Mouse (Mus musculus): Measurements from ENCODE around the gene Tjp1. TPM values are rescaled to one million over a fixed set of nuclear protein-coding genes. Genes with fewer than 3 reads are reported as not detected.
A peak's percentile ranks its signal among the peaks of the same experiment; 100 is the strongest.

Gene Tjp1
- polyA plus RNA-seq, 1 experiment from 2014 or later, result 9.7 TPM

DNA sequence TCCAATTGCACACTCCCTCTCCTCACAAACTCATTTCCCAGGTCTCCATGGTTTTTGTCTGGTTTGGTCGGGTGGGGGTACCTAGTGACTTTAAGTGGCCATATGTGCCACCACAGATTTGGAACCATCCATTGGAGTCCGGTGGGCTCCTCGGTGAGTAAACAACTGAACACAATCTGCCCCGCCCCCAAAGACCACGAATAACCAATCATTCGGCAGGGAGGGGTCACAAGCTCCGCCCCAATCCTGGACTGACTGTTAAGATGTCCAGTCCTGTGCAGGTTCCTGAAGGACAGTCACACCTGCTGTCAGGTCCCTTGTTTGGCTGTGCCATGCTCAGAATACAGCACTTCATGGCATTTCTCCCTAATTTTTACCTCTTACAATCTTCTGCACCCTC is 37.1 kb downstream of the Tjp1 start:
- H3K36me3 ChIP-seq (ENCODE audit: control insufficient read depth, insufficient read depth), result no peaks in the 10 kb centered on the region
- H3K9me3 ChIP-seq (ENCODE audit: control insufficient read depth), result no peaks in the 10 kb centered on the region
- H3K9ac ChIP-seq (ENCODE audit: low read depth, low read length), result no peak overlapping the region
- no peak overlapping the region for H3K4me3 ChIP-seq (ENCODE audit: low read depth, low read length)
- H3K4me2 ChIP-seq (replicated peaks; ENCODE audit: low read depth), result no peak overlapping the region
- no peak for TF ChIP-seq CTCF (IDR thresholded peaks at IDR 0.05; ENCODE audit: low read depth)
- H3K4me1 ChIP-seq (replicated peaks; ENCODE audit: control insufficient read depth, insufficient read depth, low read length), result no peaks in the 10 kb centered on the region
- 85% methylated on average over 7 of the region's 7 CpGs for WGBS
- no peak for ATAC-seq
- no peak overlapping the region for H3K27ac ChIP-seq (ENCODE audit: low read depth, low read length)
- no peaks in the 10 kb centered on the region for H3K27me3 ChIP-seq (replicated peaks; ENCODE audit: control insufficient read depth, insufficient read depth, low read length)

DNA sequence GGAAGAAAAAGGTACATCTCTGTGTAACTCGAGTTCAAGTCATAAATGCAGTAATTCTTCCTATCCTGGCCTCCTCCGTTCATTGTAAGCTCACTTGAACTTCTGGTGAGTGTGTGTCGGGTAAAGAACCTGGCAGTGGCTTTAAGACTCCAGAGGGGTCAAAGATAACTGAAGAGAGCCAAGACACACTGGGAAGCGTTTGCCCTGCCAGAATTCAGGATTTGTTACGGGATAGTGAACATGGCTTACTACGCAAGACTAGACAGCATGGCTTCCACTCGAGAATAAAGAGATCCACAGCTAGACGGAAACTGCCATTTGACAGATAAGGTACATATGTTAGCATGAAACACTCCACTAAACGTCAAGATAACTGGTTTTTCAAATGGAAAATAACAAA is 37.8 kb downstream of the Tjp1 start:
- Histone ChIP-seq H3K27ac (ENCODE audit: low read depth, low read length) (no peak overlapping the region), H3K36me3 (ENCODE audit: control insufficient read depth, insufficient read depth) (no peaks in the 10 kb centered on the region), H3K4me3 (ENCODE audit: low read depth, low read length) (no peak overlapping the region), H3K9me3 (ENCODE audit: control insufficient read depth) (no peaks in the 10 kb centered on the region), H3K4me1 (replicated peaks; ENCODE audit: control insufficient read depth, insufficient read depth, low read length) (no peaks in the 10 kb centered on the region), H3K9ac (ENCODE audit: low read depth, low read length) (no peak overlapping the region), H3K27me3 (replicated peaks; ENCODE audit: control insufficient read depth, insufficient read depth, low read length) (no peaks in the 10 kb centered on the region), H3K4me2 (replicated peaks; ENCODE audit: low read depth) (no peak overlapping the region)
- 66% methylated on average over 9 of the region's 9 CpGs for WGBS
- ATAC-seq, result no peak
- no peak for TF ChIP-seq CTCF (IDR thresholded peaks at IDR 0.05; ENCODE audit: low read depth)

DNA sequence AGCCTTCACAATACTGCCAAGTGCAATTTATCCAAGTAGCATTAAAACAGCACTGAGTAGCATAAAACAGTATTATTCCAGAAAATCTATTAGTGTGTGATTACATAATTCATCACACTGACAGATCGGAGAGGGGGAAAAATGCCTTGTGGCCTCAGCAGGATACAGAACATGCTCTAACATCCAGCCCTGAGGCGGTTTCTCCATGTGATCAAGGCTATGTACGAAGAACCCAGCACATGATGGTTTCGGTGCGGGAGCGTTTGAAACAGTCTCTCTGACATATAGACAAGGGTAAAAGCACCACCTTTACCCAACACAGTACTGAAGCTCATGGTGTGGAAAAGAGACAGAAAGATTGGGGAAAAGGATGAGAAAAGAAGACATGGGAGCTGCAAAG is 38.4 kb downstream of the Tjp1 start:
- no peak for TF ChIP-seq CTCF (IDR thresholded peaks at IDR 0.05; ENCODE audit: low read depth)
- H3K27me3 ChIP-seq (replicated peaks; ENCODE audit: control insufficient read depth, insufficient read depth, low read length), result no peaks in the 10 kb centered on the region
- no peak overlapping the region for H3K9ac ChIP-seq (ENCODE audit: low read depth, low read length)
- no peak for ATAC-seq
- no peak overlapping the region for H3K4me2 ChIP-seq (replicated peaks; ENCODE audit: low read depth)
- H3K27ac ChIP-seq (ENCODE audit: low read depth, low read length), result no peak overlapping the region
- no peaks in the 10 kb centered on the region for H3K36me3 ChIP-seq (ENCODE audit: control insufficient read depth, insufficient read depth)
- no peaks in the 10 kb centered on the region for H3K9me3 ChIP-seq (ENCODE audit: control insufficient read depth)
- 91% methylated on average over 6 of the region's 6 CpGs for WGBS
- H3K4me3 ChIP-seq (ENCODE audit: low read depth, low read length), result no peak overlapping the region
- H3K4me1 ChIP-seq (replicated peaks; ENCODE audit: control insufficient read depth, insufficient read depth, low read length), result no peaks in the 10 kb centered on the region

DNA sequence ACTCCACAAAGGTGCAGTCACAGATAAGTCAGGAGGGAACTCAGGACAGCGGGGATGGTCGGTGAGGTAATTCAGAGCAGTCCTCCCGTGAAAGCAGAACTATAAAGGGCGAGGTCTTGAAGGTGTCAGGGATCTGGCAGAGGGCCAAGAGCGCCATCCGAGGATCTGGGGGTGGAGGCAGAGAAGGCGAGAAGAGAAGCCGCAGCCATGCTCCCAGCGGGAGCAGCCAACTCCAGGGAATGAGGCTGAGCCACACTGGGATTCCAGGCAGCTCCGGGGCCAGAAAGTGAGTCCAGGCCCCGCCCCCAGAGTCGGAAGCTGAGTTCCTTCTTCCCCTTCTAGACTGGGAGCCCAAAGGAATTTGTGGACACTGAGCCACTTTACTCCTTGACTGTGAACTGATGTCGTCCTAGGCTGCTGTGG is 41.3 kb downstream of the Tjp1 start:
- peak; percentile 55 for ATAC-seq
- peak overlapping the region; percentile 51 for H3K4me2 ChIP-seq (replicated peaks; ENCODE audit: low read depth)
- TF ChIP-seq CTCF (IDR thresholded peaks at IDR 0.05; ENCODE audit: low read depth), result no peak
- H3K4me1 ChIP-seq (replicated peaks; ENCODE audit: control insufficient read depth, insufficient read depth, low read length), result peaks cover 3% of the 10 kb centered on the region; the same call in 1 of the 2 replicates
- 4% methylated on average over 13 of the region's 13 CpGs for WGBS
- H3K4me3 ChIP-seq (ENCODE audit: low read depth, low read length), result no peak overlapping the region
- no peaks in the 10 kb centered on the region for H3K9me3 ChIP-seq (ENCODE audit: control insufficient read depth)
- no peak overlapping the region for H3K9ac ChIP-seq (ENCODE audit: low read depth, low read length)
- H3K27me3 ChIP-seq (replicated peaks; ENCODE audit: control insufficient read depth, insufficient read depth, low read length), result no peaks in the 10 kb centered on the region
- peak overlapping the region; percentile 24; the same call in 1 of the 2 replicates for H3K27ac ChIP-seq (ENCODE audit: low read depth, low read length)
- H3K36me3 ChIP-seq (ENCODE audit: control insufficient read depth, insufficient read depth), result no peaks in the 10 kb centered on the region

DNA sequence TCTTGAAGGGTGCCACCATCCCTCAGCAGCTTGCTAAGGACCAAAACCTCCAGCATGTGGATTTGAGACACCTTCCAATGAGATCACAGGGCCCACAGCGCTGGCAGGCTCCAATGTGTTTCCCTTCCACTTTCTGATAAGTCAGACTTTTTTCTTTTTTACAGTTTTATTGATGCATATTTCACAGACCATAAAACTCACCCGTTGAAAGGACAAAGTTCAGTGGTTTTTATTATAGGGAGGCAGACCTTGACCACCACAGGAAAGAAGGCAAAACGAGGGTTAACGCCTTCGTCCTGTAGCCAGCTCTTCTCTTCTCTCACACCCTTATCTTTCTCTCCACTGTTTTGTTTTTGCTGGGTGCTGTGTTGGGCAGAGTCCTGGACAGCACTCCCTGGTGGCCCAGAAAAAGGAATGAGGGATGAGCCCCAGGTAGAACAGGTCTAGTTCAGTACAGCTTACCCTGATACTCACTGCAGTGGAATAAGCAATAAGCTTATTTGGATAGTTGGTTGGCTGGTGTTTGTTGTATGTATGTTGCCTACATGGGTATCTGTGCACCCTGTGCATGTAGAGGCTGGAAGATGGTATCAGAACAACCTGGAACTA is 43.3 kb downstream of the Tjp1 start:
- H3K36me3 ChIP-seq (ENCODE audit: control insufficient read depth, insufficient read depth), result no peaks in the 10 kb centered on the region
- no peak overlapping the region for H3K4me2 ChIP-seq (replicated peaks; ENCODE audit: low read depth)
- peak; percentile 53 for TF ChIP-seq CTCF (IDR thresholded peaks at IDR 0.05; ENCODE audit: low read depth)
- WGBS, result 24% methylated on average over 5 of the region's 5 CpGs
- H3K4me3 ChIP-seq (ENCODE audit: low read depth, low read length), result no peak overlapping the region
- peak overlapping the region; percentile 81 for H3K27ac ChIP-seq (ENCODE audit: low read depth, low read length)
- no peak overlapping the region for H3K9ac ChIP-seq (ENCODE audit: low read depth, low read length)
- no peaks in the 10 kb centered on the region for H3K9me3 ChIP-seq (ENCODE audit: control insufficient read depth)
- peaks cover 3% of the 10 kb centered on the region; the same call in 1 of the 2 replicates for H3K4me1 ChIP-seq (replicated peaks; ENCODE audit: control insufficient read depth, insufficient read depth, low read length)
- ATAC-seq, result peak; percentile 84
- H3K27me3 ChIP-seq (replicated peaks; ENCODE audit: control insufficient read depth, insufficient read depth, low read length), result no peaks in the 10 kb centered on the region

DNA sequence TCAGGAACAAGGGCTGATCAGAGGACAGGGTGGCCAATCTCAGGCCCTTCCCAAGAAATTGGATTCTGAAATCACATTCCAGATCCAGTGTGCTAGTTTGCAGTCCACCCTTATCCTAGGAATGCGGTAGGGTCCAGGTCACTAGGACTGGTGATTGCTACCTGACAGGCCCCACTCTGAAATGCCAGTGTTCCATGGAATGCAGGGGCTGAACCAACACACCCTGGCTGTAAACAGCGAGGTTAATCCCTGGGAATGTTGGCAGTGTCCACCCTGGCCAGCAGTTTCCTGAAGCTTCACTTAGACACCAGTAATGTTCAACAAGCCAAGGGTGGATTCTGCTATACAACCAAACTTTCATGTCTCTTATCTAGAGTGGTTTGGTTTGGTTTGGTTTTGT is 45.4 kb downstream of the Tjp1 start:
- Histone ChIP-seq H3K4me1 (replicated peaks; ENCODE audit: control insufficient read depth, insufficient read depth, low read length) (peaks cover 3% of the 10 kb centered on the region; the same call in 1 of the 2 replicates), H3K27me3 (replicated peaks; ENCODE audit: control insufficient read depth, insufficient read depth, low read length) (no peaks in the 10 kb centered on the region), H3K36me3 (ENCODE audit: control insufficient read depth, insufficient read depth) (no peaks in the 10 kb centered on the region), H3K4me3 (ENCODE audit: low read depth, low read length) (no peak overlapping the region), H3K4me2 (replicated peaks; ENCODE audit: low read depth) (no peak overlapping the region), H3K9ac (ENCODE audit: low read depth, low read length) (no peak overlapping the region), H3K27ac (ENCODE audit: low read depth, low read length) (no peak overlapping the region), H3K9me3 (ENCODE audit: control insufficient read depth) (no peaks in the 10 kb centered on the region)
- 0 out of 2 replicates have a peak, but pooled peaks have one; percentile 17 for ATAC-seq
- 39% methylated on average over 2 of the region's 2 CpGs for WGBS
- no peak for TF ChIP-seq CTCF (IDR thresholded peaks at IDR 0.05; ENCODE audit: low read depth)
